Mouse (Mus musculus) forebrain, embryonic 11.5 days (tissue): Measurements from ENCODE around the gene Tbcd. TPM values are rescaled to one million over a fixed set of nuclear protein-coding genes. Genes with fewer than 3 reads are reported as not detected.

Experiments used
- ATAC-seq: fragments of 200-750 bp; cut with Nextera tagmentation; replicated peaks from 2 replicates; pipeline ENCODE4 v1.8.0; 2017; ENCODE audit warnings: moderate TSS enrichment; ENCODE audit not compliant: low FRiP score
- DNase-seq: peaks from one replicate; pipeline ENCODE4 v3.0.0-alpha.2; 2017; ENCODE audit warnings: low spot score
- H3K27ac ChIP-seq: fragments of 300-500 bp; sonication (generic); 2 replicates; pipeline ENCODE4 v1.5.1; 2014; ENCODE audit warnings: low read depth, low read length
- H3K27me3 ChIP-seq: fragments of 300-500 bp; sonication (generic); 2 replicates; pipeline ENCODE4 v1.6.1; 2014; ENCODE audit warnings: mild to moderate bottlenecking, low read length, mixed read lengths; ENCODE audit not compliant: control insufficient read depth, insufficient read depth
- H3K36me3 ChIP-seq: fragments of 300-500 bp; sonication (generic); 2 replicates; pipeline ENCODE4 v1.6.1; 2014; ENCODE audit warnings: mild to moderate bottlenecking, low read length, moderate library complexity, mixed read lengths; ENCODE audit not compliant: control insufficient read depth, insufficient read depth
- H3K4me1 ChIP-seq: fragments of 300-500 bp; sonication (generic); replicated peaks from 2 replicates; pipeline ENCODE4 v1.6.1; 2014; ENCODE audit warnings: low read length, mixed read lengths; ENCODE audit not compliant: control insufficient read depth, insufficient read depth
- H3K4me2 ChIP-seq: fragments of 300-500 bp; sonication (generic); 2 replicates; pipeline ENCODE4 v1.6.1; 2014; ENCODE audit warnings: low read depth, mild to moderate bottlenecking, low read length, moderate library complexity, mixed read lengths; ENCODE audit not compliant: severe bottlenecking
- H3K4me3 ChIP-seq: fragments of 300-500 bp; sonication (generic); 2 replicates; pipeline ENCODE4 v1.5.1; 2014; ENCODE audit warnings: low read depth, low read length
- H3K9ac ChIP-seq: fragments of 300-500 bp; sonication (generic); 2 replicates; pipeline ENCODE4 v1.6.1; 2014; ENCODE audit warnings: low read length
- H3K9me3 ChIP-seq: fragments of 300-500 bp; sonication (generic); 2 replicates; pipeline ENCODE4 v1.6.1; 2016; ENCODE audit warnings: low read length, mixed read lengths; ENCODE audit not compliant: control insufficient read depth
- WGBS: fragments of 180-500 bp; shearing (Covaris S2); extraction: QIAGEN DNeasy Blood & Tissue Kit; methylation state at CpG from one replicate; pipeline ENCODE4 v1.1.7; 2014; 5-methylcytosine and 5-hydroxymethylcytosine counted together
- polyA plus RNA-seq: library from polyadenylated mRNA; unstranded; fragments of >200 nt; fragmentation: Nextera tagmentation; extraction: Ambion mirVana; gene quantifications from 2 replicates; pipeline ENCODE4 v1.2.1, GENCODE M21; 2014

The Tbcd gene
- polyA plus RNA-seq, 1 experiment from 2014 or later: 54.9 TPM

- H3K27me3 ChIP-seq: no peaks in the 10 kb centered on the region
- H3K4me3 ChIP-seq: no peak overlapping the region
- no peak overlapping the region for H3K4me2 ChIP-seq
- no peaks in the 10 kb centered on the region for H3K9me3 ChIP-seq
- ATAC-seq (peak; percentile 85), DNase-seq (no peak)
- H3K27ac ChIP-seq: peak overlapping the region; percentile 55
- no peak overlapping the region for H3K9ac ChIP-seq
- WGBS: 67% methylated on average over 17 of the region's 17 CpGs
- H3K36me3 ChIP-seq: no peaks in the 10 kb centered on the region
- peaks cover 16% of the 10 kb centered on the region for H3K4me1 ChIP-seq
Observed at GRCm38 (mm10) chr11:121549843-121550647, 98.3 kb downstream of the Tbcd start.

- WGBS: 93% methylated on average over 5 of the region's 5 CpGs
- ATAC-seq: no peak
- Histone ChIP-seq H3K27me3 (no peaks in the 10 kb centered on the region), H3K9ac (no peak overlapping the region), H3K27ac (no peak overlapping the region), H3K4me2 (no peak overlapping the region), H3K4me1 (peaks cover 16% of the 10 kb centered on the region), H3K4me3 (no peak overlapping the region), H3K36me3 (no peaks in the 10 kb centered on the region), H3K9me3 (no peaks in the 10 kb centered on the region)
- DNase-seq: no peak
Observed at GRCm38 (mm10) chr11:121551206-121551799, 99.6 kb downstream of the Tbcd start.

- Histone ChIP-seq H3K27me3 (no peaks in the 10 kb centered on the region), H3K27ac (no peak overlapping the region), H3K9ac (no peak overlapping the region), H3K4me2 (no peak overlapping the region), H3K36me3 (no peaks in the 10 kb centered on the region), H3K4me3 (no peak overlapping the region), H3K4me1 (peaks cover 16% of the 10 kb centered on the region), H3K9me3 (no peaks in the 10 kb centered on the region)
- no peak for DNase-seq
- WGBS: 86% methylated on average over 4 of the region's 4 CpGs
- no peak for ATAC-seq
Observed at GRCm38 (mm10) chr11:121552167-121552566, 100.4 kb downstream of the Tbcd start.

DNA sequence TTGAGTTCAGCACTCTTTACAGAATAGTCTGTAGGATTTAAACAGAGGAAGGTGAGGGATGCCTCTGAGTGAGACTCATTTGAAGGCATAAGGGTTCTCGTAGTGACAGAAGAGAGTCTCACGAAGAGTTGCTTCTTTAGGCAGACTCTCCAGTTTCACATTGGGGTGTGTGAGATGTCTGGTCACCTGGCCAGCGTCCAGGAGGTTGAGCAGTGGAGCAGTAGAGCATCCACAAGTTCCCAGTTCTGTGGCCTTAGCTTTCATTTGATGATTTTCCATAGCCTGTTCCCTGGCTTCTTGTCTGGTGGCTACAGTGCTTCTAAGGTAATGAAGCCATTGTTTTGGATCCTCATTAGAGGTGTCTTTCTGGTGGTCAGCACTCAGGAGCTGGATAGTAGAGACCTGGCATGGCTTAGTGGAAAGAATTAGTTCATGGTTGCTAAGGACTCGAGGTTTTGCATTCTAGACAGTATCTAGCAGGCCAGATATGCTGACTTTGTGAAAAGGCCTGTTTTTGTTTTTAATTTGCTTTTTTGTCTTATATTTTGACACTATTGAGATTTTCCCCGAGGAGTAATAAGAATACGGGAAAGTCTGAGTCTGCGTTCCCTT lies 101.2 kb downstream of the Tbcd start:
- H3K36me3 ChIP-seq: no peaks in the 10 kb centered on the region
- DNase-seq: no peak
- H3K9me3 ChIP-seq: no peaks in the 10 kb centered on the region
- H3K4me2 ChIP-seq: no peak overlapping the region
- H3K9ac ChIP-seq: no peak overlapping the region
- no peak overlapping the region for H3K4me3 ChIP-seq
- 94% methylated on average over 7 of the region's 7 CpGs for WGBS
- no peaks in the 10 kb centered on the region for H3K27me3 ChIP-seq
- peaks cover 16% of the 10 kb centered on the region for H3K4me1 ChIP-seq
- ATAC-seq: no peak
- no peak overlapping the region for H3K27ac ChIP-seq

DNA sequence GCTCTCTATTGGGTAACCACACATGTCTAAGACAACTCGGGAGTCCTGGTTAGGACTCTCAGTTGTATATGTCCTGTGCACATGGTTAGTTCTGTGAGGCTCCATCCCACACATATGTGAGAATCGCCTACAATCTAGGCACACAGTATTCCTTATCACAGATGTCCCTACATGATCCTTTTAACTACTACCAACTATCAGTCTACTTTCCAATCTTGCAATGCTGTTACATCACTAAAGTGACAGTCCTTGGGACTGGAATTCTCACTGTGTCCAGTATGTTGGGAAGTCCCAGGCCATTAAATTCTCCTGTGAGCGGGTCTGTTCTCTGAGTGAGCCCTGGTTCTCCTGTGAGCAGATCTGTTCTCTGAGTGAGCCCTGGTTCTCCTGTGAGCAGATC lies 101.7 kb downstream of the Tbcd start:
- Histone ChIP-seq H3K27ac (no peak overlapping the region), H3K36me3 (no peaks in the 10 kb centered on the region), H3K9ac (no peak overlapping the region), H3K9me3 (no peaks in the 10 kb centered on the region), H3K4me2 (no peak overlapping the region), H3K27me3 (no peaks in the 10 kb centered on the region), H3K4me1 (peaks cover 16% of the 10 kb centered on the region), H3K4me3 (no peak overlapping the region)
- WGBS: 97% methylated on average over 3 of the region's 3 CpGs
- DNase-seq: no peak
- ATAC-seq: no peak

DNA sequence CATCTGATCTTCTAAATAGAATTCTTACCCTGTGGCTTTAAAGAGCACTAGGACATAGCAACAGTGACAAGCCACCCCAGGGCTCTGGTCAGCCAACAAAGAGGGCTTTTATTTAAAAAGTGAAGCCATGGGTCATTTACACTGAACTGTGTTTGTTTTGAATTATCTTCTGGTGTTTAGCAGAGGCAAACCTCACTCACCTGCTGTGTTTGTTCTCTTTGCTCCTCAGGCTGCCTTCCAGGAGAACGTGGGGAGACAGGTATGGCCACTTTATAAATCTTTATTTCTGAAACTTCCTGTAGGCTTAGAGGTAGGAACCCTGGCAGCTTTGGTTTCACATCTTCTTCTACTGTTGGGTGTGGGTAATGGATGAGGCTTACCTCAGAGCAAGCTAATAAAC lies 105.0 kb downstream of the Tbcd start:
- Histone ChIP-seq H3K4me2 (no peak overlapping the region), H3K27ac (no peak overlapping the region), H3K9ac (no peak overlapping the region), H3K27me3 (no peaks in the 10 kb centered on the region), H3K4me1 (no peaks in the 10 kb centered on the region), H3K4me3 (no peak overlapping the region), H3K9me3 (no peaks in the 10 kb centered on the region), H3K36me3 (no peaks in the 10 kb centered on the region)
- 79% methylated on average over 1 of the region's 1 CpGs for WGBS
- DNase-seq (no peak), ATAC-seq (no peak)

DNA sequence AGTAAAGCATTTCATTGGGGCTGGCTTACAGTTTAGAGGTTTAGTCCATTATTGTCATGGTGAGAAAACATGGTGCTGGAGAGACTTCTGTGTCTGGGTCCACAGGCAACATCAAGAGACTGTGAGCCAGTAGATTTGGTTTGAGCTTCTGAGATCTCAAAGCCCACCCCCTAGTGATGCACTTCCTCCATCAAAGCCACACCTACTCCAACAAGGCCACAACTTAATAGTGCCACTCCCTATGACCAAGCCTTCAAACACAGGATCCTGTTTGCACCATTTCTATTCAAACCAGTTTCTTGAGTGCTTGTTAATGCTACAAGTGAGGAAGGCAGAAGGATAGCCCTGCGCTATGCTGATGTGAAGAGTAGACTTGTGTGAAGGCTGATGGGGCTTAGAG lies 106.2 kb downstream of the Tbcd start:
- H3K9me3 ChIP-seq: no peaks in the 10 kb centered on the region
- H3K4me3 ChIP-seq: no peak overlapping the region
- WGBS: 97% methylated on average over 1 of the region's 1 CpGs
- no peaks in the 10 kb centered on the region for H3K4me1 ChIP-seq
- H3K9ac ChIP-seq: no peak overlapping the region
- DNase-seq (no peak), ATAC-seq (no peak)
- H3K27me3 ChIP-seq: no peaks in the 10 kb centered on the region
- no peaks in the 10 kb centered on the region for H3K36me3 ChIP-seq
- H3K4me2 ChIP-seq: no peak overlapping the region
- H3K27ac ChIP-seq: no peak overlapping the region

GRCm38 (mm10) chr11:121558522-121558921 lies 106.8 kb downstream of the Tbcd start:
- no peak overlapping the region for H3K4me2 ChIP-seq
- DNase-seq (no peak), ATAC-seq (no peak)
- H3K36me3 ChIP-seq: no peaks in the 10 kb centered on the region
- no peaks in the 10 kb centered on the region for H3K9me3 ChIP-seq
- no peak overlapping the region for H3K4me3 ChIP-seq
- no peak overlapping the region for H3K9ac ChIP-seq
- WGBS: 90% methylated on average over 3 of the region's 3 CpGs
- no peaks in the 10 kb centered on the region for H3K4me1 ChIP-seq
- no peak overlapping the region for H3K27ac ChIP-seq
- H3K27me3 ChIP-seq: no peaks in the 10 kb centered on the region
